Mouse (Mus musculus): ENCODE results near the gene Ccdc34. TPM values are rescaled to one million over a fixed set of nuclear protein-coding genes. Genes with fewer than 3 reads are reported as not detected.

The Ccdc34 gene
- total RNA-seq, 2 experiments from 2014 or later = 11.0 to 11.6 TPM

DNA sequence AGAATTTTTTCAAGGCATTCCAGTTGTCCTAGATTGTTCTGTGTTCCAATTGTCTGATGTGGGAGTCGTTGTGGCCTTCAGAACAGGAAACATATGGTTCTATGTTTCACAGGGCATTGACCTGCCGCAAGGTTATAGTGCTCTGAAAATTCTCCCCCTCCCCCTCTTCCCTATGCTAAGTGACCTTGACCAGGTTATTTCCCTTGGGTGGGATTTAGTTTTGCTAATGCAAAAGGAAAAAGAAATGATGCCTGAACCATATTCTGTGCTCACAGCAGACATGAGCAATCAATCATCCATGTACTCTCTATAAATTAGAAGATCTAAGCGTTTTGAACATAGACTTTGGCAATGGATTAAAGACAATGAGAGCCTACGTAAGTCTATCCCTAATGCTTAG, 186.6 kb downstream of the Ccdc34 start:
- no peak for DNase-seq (ENCODE audit: low spot score in 2 of 2)

DNA sequence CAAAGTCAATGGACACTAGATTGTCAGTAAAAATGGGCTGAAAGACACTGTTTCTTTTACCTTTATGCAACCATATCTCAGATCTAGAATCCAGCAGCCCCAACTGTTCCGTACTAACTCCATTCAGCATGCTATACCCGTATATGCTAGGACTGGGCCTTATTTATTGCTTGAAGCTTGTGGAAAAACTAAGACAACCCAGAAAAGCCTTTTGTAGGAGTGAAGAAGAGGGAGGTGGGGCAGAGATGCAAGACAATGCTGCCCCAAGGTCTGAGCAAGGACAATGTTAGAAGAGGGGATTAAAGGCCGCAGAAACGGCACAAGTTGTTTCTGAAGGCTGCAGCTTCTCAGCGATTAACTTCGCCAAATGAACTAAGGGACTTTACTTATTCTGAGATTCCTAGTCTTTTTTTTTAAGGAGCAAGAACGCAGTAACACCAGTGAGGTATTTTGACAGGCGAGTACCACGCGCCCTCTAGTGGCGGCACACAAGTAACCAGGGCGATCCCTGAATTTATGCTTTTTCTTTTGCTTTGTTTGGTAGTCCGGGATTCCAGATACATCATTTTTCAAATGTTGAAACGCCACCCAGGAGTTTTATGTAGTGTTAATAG, 187.2 kb downstream of the Ccdc34 start:
- peak; percentile 74 to 83 for DNase-seq (ENCODE audit: low spot score in 2 of 2)

DNA sequence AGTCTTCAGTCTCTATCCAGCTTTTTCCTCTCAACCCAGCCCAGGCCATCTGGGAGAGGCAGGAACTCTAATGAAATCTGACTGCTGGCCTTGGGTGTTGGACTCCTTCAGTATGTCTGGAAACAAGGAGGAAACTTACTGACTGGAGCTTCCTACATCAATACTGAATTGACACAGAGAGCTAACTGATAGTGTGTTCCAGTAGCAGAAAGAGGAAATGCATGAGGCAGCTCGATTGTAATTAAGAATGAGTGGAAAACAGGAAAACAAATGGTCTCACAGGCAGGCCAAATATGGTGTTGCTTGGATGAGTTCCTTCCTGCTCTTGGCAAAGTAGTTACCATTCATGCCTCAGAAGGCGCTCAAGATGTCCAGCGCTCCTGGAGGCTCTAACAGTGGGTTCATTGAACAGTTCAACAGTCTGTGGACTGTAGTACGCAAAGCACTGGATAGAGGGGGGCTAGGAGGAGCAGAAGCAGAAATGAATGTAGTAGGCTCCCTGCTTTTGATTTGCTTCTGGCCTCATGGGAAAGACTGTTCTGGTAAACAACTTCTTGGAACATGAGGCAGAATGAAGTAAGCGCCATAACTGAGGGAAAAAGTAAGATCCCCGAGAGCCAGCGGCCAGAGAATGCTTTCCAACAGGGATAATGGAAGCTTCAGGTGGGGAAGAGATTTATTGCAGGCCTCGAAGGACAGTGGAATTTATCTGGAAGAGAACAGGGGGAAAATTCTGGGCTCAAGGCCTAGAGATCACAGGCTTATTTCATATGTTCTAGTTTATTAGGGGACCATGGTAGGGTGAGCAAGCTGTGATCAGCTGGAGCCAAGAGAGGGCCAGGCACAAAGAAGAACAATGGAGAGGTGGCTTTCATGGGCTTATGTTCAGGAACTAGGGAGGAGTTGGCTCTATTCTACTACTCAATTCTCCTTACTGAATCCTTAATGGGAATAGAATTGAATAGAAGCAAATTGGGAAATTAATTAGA, 193.2 kb downstream of the Ccdc34 start:
- DNase-seq (ENCODE audit: low spot score in 2 of 2) = no peak

GRCm38 (mm10) chr2:110214278-110214677, 196.7 kb downstream of the Ccdc34 start:
- DNase-seq (ENCODE audit: low spot score in 2 of 2) = no peak

DNA sequence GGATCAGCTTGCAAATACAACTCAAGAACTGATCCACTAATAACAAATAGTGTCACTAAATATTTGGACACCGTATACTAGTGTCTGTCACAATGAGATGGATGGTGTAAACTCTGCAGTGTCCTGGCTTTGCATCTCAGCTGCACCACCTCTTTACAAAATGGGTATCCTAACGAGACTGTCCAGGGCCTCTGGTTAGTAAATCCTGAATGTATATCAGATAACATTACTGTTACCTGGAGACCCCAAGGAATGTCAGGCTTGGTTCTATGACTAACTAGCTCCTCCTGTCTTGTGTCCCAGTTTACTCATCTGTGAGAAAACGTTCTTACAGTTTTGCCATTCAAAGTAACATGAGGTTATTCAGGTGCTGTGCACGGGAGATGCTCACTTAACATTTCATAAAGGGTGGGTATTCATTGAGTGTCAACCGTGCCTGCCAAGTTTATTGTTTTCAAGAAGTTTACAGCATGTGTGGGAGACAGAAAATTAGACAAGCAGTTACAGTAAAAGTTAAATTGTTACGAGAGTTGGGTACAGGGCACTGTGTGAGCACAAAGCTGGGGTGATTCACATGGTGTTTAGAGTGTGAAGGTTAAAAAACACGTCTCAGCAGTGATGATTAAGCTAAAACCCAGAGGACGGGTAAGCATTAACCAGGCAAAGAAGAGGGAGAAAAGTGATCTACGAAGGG, 197.5 kb downstream of the Ccdc34 start:
- no peak for DNase-seq (ENCODE audit: low spot score in 2 of 2)

DNA sequence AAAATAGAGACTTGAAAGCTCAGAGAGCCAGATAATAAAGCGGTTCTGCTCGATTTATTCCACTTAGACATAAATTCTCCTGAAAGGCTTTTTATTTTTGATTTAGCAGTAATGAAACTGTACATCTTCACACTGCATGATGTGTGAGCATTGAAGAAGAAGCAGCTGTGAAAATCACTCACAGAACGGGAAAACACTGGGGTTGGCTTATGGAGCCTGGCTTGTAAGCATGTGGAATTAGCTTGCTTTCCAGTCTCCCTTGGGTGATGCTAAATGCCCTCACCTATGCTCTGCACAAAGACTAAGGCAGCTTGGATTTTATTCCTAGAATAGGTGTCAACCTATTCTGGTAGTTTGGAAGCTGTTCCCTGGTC, 198.1 kb downstream of the Ccdc34 start:
- no peak for DNase-seq (ENCODE audit: low spot score in 2 of 2)

DNA sequence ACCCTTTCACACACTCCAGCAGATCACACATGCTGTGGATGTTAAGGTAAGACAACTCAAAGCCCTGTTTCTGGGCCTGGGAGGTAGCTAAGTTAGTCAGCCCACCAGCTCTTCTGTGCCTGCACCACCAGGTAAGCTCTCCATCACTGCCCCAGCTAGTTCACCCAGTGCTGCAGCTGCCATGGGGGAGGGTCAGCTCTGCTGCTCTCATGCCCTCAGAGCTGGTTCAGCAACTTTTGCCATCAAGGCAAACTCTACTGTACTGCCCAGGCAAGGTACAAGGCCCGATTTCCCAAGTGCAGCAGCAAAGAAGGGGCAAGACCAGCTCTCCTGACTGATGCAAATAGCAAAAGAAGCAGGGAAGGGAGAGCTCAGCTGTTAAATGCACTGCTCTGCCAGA, 202.9 kb downstream of the Ccdc34 start:
- no peak for DNase-seq (ENCODE audit: low spot score in 2 of 2)

GRCm38 (mm10) chr2:110222793-110223192, 205.2 kb downstream of the Ccdc34 start:
- no peak for DNase-seq (ENCODE audit: low spot score in 2 of 2)

Other genes with a start within 250 kb of the Ccdc34 start
- gene Lin7c, start 127.0 kb upstream of the Ccdc34 start, total RNA-seq (2021) = 10 to 100 TPM; 75.0 to 78.3 TPM
- 10 to 100 TPM; 24.9 to 26.6 TPM for gene Lgr4, start 100.2 kb upstream of the Ccdc34 start, total RNA-seq (2021)